Mouse (Mus musculus): ENCODE data around the gene Lsmem1. TPM values are rescaled to one million over a fixed set of nuclear protein-coding genes. Genes with fewer than 3 reads are reported as not detected.
"Not testable (repeated sequence)": the region's sequence is repeated elsewhere in the genome, so short reads cannot be mapped to it uniquely, and the experiment has no call there.

Gene Lsmem1
- total RNA-seq, 2 experiments from 2014 or later: 0.54 TPM; not detected in 1

DNA sequence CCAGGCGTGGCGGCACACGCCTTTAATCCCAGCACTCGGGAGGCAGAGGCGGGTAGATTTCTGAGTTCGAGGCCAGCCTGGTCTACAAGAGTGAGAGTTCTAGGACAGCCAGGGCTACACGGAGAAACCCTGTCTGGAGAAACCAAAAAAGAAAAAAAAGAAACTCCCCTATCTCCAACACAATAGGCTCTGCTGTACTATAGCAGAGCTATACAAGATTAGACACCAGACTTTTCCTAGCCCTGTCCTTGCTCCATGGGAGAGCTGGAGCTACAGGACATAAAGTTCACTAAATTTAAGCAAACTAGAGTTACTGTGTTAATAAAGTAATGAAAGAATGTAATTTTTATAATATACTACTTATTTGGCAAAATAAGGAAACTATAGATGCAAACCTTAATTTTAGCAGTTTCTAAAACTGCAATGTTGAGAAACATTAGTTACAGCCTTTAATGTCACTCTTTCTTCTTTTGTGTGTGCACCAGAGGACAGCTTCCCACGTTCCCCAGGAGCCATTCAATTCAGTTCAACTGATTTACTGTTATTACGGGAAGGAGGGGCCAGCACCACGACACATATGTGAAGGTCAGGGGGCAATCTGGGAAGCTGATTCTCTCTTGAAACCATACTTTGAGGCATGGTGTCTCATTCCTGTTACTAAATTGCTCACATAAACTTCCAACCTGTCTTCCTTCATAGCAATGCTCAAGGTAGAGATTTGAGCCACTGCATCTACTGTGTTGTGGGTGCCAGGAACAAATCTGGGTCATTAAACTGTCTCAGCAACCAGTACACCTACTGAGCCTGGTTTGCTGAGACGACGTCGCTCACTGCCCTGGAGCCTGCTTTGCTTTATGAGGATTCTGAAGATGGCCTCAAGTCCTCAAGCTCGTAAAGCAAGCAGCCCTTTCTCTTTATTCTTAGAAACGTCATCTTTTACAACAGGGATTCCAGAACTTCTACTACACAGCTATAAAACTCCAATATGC is 15.9 kb upstream of the Lsmem1 start:
- ATAC-seq (replicated peaks; ENCODE audit: poor library complexity): no peak

DNA sequence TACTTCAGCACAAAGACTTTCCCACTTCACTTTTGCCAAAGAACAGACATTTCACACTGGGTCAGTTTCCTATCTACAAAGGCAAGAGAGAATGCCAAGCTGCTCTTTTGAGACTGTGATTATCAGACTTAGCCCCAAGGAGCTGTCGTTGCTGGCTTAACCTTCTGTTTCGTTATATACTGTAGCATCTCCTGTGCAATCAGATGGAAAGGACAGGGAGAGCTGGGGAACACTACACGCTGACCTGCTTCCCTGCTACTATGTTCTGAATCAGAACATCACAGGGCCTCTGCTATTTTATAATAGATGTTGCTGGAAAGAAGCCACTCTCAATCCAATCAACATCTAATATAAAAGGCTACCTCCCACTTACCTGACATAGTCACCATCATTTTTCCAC is 9.8 kb upstream of the Lsmem1 start:
- ATAC-seq (replicated peaks; ENCODE audit: poor library complexity): no peak

DNA sequence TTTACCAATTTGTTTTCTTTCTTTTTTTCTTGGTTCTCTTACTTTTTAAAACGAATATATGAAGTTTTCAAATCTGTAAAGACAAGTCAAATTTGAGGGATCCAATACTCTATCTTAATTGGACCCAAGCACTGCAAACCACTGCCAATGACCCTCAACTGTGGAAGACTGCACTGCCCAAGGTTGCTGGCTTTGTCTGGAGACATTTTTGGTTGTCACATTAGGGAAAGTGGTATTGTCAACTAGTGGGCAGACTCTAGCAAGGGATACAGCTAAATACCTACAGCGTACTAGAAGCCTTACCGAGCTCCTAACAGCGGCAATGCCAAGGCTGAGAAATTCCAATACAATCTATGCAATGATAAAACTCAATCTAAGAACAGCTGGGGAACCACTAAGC is 8.6 kb upstream of the Lsmem1 start:
- ATAC-seq (replicated peaks; ENCODE audit: poor library complexity): no peak

DNA sequence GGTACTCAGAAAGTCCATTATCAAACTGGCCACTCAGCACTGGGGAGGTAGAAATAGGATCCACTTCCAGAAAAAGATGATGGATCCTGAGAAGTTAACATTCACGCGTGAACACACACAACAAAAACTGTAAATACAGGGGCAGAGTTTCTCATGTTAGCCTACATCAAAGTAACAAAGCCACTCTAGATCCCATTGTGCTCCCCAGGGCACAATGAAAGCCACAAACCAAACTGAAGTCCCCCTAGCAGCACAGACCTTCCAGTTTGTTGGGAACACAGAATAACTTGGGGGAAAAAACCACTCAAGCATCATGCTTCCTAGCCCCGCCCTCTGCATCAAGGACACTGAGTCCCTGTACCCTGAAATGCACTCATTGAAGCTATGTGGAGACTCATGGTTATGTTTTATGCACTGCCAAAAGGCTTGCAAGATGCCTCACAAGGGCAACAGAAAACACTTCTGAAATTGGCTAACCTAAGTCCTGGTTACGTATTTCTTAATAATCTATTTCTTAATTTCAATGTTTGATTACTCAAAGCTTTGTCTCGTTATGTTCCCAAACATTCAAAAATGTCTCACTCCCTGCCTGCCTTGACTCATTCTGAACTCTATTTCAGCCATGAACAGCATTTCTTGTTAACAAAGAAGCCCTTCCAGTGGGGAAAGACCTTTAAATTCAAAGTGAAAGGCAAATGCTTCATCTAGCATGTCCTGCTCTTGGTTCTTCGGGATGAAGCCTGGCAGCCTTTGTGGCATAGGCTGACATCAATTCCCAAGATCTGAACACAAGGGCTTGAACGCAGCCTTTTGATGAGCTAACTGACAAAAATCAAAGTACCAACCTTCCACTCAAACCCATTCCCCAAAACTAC is 3.1 kb upstream of the Lsmem1 start:
- ATAC-seq (replicated peaks; ENCODE audit: poor library complexity): no peak

DNA sequence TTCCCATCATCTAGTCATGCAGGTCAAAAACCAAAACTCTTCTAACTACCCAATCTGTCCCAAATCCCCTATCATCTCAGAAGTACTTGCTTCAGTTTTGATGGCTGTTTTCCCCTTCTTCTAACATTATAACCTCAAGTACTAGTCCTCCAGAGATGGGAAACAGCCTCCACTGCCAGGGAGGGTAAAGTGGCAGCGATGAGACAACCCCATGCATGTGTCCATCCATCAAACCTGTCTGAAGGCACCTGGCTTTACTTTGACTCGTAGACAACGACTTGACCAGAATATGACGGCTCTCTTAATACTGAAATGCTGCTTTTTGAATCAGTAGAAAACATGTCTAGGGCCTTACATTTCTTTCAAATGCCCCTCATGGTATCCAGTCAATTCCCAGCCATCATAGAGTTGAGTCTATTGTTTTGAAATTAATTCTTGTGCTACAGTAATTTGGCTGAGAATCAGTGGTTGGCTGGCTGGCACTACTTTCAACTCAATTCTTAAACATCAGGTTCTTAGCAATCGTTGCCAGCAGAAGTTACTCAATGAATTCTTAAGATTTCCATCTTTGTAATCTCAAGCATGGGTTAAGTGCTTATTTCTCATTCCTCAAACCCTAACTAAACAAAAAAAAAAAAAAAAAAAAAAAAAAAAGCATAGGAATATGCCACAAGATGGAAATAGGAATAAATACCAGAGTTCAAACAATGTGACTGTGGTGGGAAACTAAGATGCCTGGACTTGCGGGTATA is 1.4 kb upstream of the Lsmem1 start:
- no peak for ATAC-seq (replicated peaks; ENCODE audit: poor library complexity)

DNA sequence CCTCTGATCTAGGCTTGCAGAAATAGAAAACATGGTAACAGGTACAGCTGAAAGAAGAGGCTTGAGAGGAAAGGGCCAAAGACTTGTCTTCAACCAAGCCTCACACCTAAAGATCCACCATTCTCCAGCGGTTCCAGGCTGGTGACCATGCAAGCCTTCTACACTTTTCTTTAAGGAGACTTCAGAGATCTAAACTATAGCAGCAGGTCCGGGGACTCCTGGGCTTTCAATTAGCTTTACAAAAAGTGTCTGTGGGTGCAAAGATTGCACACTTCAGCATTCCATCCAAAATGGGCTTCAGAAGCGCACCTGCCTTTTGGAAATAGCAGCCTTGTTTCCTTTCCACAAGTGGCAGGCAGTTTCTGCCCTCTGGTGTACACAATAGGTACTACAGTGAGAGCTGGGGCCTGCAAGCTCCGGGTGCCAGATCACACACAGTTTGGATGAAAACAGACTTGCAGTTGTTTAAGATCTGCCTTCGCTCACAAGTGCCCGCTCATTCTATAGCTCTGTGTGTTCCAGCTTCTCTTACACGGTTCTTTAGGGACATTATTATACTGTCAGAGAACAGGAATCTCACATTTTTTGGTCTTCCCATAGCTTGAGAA is 609 bp upstream of the Lsmem1 start:
- ATAC-seq (replicated peaks; ENCODE audit: poor library complexity): peak; percentile 91

DNA sequence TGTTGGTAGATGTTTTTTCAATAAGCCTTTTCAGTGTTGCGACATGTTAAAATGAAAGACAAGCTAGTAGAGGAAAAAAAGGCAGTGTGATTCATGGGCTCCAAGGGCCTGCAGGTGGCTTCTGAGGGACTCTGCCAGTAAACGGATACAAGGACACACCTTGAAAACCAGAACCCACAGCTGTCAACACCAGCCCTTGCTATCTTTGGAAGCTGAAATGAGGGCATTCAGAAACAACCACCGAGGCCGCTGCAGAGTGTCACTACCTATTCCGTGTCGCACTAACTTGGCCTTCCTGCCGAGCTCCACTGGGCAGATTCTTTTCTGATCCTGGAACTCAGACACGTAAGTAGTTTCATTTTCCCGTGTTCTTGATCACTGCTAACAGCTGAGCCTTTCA is 863 bp downstream of the Lsmem1 start:
- peak; percentile 16; the same call in 1 of the 2 replicates for ATAC-seq (replicated peaks; ENCODE audit: poor library complexity)

DNA sequence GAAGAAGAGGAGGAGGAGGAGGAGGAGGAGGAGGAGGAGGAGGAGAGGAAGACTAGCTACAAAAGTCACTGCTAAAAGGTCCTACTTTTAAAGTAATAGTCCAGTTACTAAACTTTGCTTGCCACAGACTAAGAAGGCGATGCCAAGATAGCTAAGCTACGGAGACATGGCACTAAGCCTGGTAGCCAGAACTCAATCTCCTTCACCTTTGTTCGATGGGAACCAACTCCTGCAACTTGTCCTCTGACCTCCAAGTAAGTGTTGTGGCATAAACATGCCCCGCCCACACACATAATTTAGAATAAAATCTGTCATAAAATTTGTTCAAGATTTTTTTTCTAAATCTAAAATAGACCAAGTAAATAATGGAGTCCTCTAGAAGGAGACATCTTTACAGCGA is 1.3 kb downstream of the Lsmem1 start:
- no peak for ATAC-seq (replicated peaks; ENCODE audit: poor library complexity)

DNA sequence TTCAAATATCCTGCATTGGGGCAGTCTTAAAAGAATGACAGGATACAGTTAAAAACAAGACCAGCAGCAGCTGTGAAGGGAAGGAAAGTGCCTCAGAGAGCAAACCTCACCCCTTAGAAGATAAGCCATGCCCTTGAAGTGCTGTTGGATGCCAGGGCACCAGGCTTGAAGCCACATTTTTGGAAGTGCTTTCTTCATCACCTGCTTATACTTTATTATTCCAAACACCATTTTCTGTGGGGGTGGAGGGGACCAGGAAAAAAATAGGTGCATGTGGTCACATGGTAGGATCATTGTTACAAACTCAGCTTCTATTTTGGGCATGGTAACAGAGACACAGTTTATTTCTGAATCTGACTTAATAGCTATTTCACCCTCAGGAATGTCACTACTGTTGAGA is 1.8 kb downstream of the Lsmem1 start:
- ATAC-seq (replicated peaks; ENCODE audit: poor library complexity): no peak

DNA sequence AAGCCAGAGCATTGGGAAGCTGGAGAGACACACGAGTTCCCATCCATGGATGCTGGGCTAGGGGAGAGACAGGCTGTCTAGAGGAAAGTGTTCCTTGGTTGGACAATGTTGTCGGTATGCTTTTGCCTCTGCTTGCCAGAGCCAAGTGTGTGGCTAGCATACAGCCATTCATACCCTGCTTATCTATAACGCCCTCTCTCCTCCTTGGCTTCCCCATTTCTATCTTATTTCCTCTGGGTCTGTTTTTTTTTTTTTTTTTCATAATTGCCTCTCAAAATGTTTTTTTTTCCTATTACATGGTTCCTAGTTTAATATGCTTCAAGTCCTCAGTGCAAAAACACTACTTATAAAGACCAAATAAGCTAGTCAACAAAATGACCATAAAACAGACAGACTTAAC is 13.8 kb downstream of the Lsmem1 start:
- ATAC-seq (replicated peaks; ENCODE audit: poor library complexity): peak; percentile 97

DNA sequence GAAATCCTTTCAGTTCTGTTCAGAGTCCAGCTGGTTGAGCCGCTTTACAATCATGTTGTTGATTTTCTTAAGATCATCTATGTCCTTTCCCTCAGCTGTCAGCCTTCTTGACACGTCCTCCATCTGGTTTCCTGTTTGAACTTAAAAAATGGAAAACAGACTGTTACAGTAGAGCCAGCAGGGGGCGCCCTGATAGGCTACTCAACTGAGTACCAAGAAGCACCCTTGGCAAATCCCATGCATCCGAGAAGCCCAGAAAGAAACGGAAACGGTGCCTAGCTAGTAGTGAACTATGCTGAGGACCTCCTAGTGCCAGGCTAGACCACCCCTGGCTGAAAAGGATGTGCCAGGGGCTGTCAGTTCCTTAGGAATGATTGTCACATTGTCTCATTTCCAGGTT is 22.2 kb downstream of the Lsmem1 start:
- ATAC-seq (replicated peaks; ENCODE audit: poor library complexity): peak; percentile 86

DNA sequence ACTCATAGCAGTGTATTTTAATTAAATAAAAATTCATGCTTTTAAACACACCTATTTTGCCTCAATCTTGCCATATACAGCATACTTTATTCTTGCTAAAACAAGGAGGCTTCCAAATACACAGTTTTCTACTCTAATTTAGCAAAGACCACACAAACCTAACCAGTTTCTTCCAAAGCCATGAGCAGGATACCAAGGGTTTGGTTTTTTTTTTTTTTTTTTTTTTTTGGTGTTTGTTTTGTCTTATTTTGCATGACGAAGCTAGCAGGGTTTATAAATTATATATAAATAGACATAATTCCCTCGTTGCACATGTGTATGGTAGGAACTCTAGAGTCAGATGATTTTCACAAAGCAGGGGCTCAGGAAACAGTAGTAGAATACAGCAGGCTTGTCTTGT is 23.1 kb downstream of the Lsmem1 start:
- ATAC-seq (replicated peaks; ENCODE audit: poor library complexity): no peak

DNA sequence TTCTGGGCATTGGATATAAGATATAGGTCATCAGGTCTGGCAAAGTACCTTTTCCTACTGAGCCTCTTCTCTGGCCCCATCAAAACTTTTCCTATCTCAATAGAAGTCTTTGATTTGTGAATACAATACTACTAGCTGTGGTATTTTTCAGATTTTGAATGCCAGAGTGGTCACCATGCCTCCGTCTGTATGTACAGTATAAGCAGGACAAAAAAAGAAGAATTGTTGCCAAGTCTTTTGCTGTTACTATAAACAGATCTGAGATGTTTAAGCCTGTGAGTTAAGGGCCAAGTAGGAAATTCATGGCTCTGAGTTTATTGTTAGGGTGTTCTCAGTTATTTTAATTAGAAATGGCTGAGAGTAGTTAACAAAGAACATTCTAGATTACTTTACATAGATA is 24.1 kb downstream of the Lsmem1 start:
- not testable (repeated sequence) for ATAC-seq (replicated peaks; ENCODE audit: poor library complexity)

DNA sequence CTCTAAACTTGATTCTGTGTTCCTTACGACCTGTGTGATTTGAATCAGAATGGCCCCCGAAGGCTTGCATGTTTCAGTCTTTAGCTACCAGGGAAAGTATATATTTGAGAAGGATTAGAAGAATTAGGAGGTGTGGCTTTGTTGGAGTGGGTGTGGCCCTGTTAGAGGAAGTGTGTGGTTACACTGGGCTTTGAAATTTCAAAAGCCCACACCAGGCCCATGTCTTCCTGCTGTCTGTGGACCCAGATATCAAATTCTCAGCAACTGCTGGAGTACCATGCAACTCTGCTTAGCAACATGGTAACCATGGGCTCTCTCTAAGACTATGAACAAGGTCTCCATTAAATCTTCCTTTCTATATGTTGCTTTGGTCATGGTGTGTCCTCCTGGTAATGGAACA is 27.7 kb downstream of the Lsmem1 start:
- peak; percentile 90 for ATAC-seq (replicated peaks; ENCODE audit: poor library complexity)

DNA sequence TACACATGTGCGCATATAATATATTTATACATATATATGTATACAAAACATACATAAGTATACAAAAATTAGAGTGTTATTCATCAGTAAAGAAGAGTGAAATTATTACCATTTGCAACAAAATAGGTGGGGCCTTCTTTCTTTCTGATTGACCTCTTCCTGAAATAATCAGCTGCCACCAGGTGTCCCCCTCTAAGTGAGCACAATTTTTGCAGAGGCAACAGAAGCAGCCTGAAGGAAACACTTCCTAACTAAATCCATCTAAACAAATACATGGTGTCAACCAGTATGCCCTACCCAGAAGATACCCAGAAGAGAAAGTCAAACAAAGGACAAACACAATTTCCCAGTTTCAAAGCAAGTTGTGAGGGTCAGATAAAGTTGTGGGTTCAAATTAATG is 29.6 kb downstream of the Lsmem1 start:
- ATAC-seq (replicated peaks; ENCODE audit: poor library complexity): peak; percentile 57

DNA sequence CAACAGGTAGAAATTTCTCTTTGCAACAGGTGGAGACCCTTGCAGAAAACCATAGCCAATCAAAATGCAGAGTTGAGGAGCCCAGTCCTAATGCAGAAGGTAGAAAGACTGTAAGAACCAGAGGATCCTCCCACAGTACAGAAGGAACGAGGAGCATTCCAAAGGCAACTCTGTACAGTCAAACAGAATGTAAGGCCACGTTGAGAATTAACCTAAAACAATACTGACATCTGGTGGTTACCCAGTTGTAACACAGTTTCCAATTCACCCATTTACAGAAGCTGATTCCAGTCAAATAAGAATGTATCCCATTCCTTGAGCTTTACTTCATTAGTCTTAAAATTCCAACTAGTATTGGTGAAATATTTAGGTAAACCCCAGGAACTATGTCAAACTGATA is 34.7 kb downstream of the Lsmem1 start:
- peak; percentile 98 for ATAC-seq (replicated peaks; ENCODE audit: poor library complexity)

DNA sequence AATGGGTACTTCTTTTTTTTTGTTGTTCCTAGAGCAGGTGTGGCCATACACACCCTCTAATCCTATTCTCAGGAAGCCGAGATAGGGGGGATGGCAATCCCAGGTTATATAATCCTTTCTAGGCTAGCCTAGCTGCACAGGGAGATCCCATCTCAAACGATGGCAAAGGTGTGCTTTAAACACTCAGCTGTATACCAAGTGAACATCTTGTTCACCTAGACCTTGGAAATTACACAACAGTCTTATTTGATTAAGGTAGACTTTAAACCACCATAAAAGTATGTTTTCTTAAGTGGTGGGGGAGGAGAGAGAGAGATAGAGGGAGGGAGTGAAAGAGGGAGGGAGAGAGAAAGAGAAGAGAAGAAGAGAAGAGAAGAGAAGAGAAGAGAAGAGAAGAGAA is 38.5 kb downstream of the Lsmem1 start:
- ATAC-seq (replicated peaks; ENCODE audit: poor library complexity): no peak

DNA sequence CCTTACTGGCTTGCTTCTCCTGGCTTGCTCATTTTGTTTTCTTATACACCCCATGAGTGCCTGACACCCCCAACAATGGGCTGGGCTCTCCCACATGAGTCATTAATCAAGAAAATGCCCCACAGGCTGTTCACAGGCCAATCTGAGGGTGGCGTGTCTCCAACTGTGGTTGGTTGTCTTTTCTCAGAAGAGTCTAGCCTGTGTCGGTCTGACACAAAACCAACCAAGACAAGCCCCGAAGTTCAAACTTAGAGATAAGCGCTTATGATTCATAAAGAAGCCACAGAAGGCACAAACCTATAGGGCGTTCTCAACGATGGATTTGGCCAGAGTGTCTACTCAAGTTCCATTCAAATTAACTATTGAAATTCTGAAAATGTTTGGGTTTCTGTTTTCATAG is 45.1 kb downstream of the Lsmem1 start:
- ATAC-seq (replicated peaks; ENCODE audit: poor library complexity): peak; percentile 44

DNA sequence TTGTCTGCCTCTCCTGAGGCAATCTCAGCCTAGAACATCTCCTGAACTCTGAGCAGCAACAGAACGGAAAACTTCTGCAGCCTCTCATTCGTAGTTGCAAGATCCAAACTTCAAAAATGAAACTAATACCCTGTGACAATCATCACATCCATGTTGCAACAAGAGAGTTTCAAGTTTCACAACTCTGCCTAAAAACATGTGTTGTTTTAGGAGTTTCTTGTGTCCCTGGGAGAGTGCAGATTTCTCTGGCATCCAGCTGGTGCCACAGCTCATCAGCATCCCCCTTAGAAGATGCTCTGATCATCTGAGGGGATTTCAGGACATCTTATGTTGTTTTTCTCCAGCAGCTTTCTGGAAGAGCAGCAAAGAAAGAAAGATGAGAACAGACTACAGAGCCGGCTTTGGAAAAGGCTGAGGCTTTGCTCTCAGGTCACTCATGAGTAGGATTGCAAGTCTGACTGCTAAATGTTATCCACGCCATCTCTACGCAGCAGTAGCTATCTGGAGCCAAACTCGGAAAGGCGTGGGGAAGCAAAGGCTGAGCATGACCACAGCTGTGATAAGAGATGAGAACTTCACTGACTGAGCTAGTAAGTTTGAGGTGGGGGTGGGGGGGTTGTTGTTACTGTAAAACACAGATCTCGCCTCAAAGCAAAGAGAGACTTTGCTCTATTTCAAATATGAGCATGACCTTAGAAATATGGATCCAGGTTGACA is 46.8 kb downstream of the Lsmem1 start:
- ATAC-seq (replicated peaks; ENCODE audit: poor library complexity): peak; percentile 76

DNA sequence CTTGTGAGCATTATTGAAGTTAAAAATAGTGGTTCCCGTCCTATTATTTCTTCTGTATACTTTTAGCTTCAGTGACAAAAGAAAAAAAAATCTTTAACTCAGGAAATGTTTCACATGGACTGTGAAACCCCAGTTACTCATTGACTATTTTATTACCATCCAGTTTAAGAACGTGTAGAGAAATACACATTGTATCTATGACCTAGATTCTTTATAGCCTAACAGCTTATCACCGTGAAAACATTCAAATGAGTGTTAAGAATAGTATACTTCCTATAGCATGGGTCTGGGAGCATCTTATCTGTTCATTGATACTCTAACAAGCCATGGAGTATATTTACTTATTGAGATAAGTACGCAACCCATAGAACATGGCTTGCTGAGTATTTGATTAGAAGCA is 52.0 kb downstream of the Lsmem1 start:
- ATAC-seq (replicated peaks; ENCODE audit: poor library complexity): no peak

All from megakaryocyte progenitor cell, adult 5-6 weeks (primary cell).